Mouse (Mus musculus) brain, embryonic 18.5 days (tissue): ENCODE data around the gene Gm8180.
"Not testable (repeated sequence)": the region's sequence is repeated elsewhere in the genome, so short reads cannot be mapped to it uniquely, and the experiment has no call there.

ENCODE experiments used
- DNase-seq: peaks from one replicate; pipeline ENCODE4 v3.0.0-alpha.2; 2012; ENCODE audit warnings: low read depth, low spot score

Gm8180 gene

DNA sequence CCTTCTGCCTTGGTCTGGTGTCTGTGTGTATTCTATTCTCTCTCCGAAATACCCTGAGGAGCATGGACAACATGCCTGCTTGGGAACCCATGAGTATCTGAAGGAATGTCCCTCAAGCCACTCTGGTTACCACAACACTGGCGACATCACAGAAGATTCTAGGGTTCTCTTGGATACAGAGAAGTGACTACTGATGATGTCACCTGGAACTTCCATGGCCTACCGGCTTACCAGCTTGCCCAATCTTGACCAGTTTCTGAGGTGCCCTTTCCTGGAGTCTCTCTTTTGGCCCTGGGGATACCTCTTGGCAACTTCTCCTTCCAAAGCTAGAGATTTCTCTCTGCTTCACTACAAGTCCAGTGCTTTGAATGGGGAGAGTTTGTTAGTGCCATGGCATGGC is at the start of gene Gm8180:
TSS of gene Gm8180 (minus strand) at position 101 of the 400 bp plus-strand sequence.
- not testable (repeated sequence) for DNase-seq

- DNase-seq = not testable (repeated sequence)
Observed at GRCm38 (mm10) chr14:43830385-43830784, 45.8 kb upstream of the Gm8180 start.

DNA sequence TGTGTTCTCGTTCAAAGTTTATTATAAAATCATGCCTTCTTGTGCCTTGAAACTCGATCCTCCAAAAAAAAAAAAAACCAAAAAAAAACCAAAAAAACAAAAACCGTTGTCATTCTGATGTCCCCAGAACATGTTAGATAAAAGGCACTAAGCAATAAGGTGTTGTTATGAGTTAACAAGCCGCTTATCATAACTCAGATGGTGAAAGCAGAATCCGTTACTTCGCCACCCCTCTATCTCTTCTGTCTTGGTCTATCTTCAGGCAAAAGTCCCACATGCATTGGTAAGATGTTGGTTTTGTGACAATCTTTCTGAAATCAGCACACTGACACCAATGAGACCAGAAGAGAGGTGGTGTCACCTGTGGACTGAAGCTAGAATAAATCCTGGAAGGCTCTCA is 39.6 kb upstream of the Gm8180 start:
- DNase-seq = not testable (repeated sequence)

- not testable (repeated sequence) for DNase-seq
Observed at GRCm38 (mm10) chr14:43821869-43822268, 37.3 kb upstream of the Gm8180 start.

DNA sequence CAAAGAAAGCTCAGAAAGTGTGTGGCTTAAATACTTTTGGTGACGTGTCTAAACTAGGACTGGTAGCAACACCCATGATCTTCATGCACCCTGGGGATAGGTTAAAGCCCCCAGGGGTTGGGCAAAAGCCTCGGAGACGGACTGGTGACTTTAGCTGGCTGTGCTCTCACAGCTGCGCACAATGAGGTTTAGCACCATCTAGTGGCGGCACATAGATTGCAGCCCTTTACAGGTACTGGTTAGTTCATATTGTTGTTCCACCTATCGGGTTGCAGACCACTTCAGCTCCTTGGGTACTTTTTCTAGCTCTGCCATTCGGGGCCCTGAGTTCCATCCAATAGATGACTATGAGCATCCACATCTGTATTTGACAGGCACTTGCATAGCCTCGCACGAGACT is 27.9 kb upstream of the Gm8180 start:
- DNase-seq = not testable (repeated sequence)

DNA sequence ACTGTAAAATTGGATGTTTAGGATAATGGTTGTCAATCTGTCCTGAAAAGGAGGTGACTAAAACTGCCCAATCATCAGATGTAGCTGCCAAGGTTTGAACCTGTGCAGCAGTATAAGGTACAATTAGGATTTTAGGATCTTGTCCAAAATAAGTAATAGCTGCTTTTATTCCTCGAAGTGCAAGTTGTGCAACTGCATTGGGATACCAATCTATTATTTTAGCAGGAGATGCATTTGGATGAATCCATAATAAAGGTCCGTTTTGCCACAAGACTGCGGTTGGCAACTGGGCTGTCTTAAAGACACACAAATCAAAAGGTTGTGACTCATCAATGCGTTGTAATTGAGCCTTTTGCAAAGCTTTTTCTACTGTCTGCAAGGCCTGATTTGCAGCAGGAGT is 23.6 kb upstream of the Gm8180 start:
- not testable (repeated sequence) for DNase-seq

DNA sequence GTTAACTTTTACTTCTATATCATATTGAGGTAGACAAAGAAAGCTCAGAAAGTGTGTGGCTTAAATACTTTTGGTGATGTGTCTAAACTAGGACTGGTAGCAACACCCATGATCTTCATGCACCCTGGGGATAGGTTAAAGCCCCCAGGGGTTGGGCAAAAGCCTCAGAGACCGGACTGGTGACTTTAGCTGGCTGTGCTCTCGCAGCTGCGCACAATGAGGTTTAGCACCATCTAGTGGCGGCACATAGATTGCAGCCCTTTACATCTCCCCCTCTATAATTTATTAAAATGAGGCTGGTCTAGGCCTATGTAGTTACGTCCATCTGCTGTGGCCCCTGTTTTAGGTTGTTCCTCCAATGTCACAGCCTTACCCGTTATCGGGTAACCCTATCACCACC is 19.9 kb upstream of the Gm8180 start:
- DNase-seq = not testable (repeated sequence)

- not testable (repeated sequence) for DNase-seq
Observed at GRCm38 (mm10) chr14:43796905-43797470, 12.4 kb upstream of the Gm8180 start.

DNA sequence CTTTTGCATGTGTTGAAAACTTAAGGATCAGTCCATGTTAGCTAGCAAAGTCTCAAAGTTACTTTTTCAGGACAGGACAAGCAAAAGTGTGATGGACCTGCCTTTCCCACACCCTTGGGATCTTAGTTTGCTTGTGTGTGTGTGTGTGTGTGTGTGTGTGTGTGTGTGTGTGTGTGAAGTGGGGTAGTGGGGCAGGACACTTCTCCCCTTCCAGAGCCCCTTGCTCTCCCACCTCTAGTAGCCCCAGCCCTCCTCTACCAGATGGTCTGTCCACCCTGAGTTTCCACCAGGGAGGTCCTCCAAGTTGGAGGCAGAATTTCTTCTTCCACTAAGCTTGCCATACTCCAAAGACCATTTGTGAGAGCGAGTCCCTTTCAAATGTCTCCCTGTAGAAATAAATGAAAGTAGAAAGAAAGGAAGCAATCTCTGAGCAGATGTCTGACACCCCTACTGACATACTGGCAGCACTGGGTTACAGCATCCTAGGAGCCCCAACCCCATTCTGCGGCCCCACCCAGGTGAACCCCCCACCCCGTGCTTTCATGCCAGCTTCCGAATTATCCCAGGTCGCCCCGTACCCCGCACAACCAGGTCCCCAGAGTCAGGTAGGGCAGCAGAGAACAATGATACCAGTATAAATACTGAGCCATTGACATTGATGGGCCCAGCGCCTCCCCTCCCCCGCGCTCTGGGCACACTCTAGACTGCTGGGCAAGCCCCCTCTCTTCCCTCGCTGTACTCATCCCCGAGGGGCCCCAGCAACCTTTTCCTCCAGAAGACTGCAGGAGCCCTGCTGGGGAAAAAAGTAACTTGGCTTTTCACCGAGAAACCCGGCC is 11.7 kb upstream of the Gm8180 start:
- DNase-seq = no peak

DNA sequence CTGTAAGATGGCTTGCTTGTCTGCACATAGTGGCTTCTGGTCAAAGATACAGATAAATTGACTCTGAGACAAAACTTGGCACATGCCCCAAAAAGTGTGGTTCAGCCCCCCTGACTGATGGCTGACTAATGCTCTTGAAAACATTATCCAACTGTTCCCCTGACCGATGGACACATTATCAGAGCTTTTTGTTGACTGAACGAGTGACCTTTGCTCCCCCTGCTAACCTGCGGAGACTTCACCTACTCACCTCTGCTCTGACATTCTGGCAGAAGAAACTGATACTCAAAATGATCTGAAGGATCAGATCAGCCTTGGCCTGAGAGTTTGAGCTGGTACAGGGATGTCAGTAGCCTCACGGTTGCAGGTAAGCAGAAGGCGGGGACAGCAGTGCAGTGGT is 9.3 kb upstream of the Gm8180 start:
- not testable (repeated sequence) for DNase-seq

DNA sequence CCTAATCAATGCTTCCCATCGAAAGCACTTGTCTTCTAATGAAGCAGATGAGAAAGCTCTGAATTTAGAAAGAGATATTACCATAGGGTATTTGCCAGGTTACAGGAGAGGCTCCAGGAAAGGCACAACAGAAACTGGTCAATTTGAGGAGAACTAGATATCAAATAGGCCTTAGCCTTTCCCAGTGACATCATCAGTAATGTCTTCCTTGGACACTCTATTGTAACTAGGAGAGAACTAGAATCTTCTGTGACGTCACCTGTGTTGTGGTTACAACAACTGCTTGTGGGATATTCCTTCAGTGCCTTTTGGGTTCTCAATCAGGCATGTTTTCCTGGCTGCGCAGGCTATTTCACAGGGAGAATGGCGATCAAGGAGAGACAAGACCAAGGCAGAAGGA is 37.0 kb downstream of the Gm8180 start, which contains the start of gene Gm6526:
TSS of gene Gm6526 (plus strand) at position 301 of the 400 bp plus-strand sequence.
- DNase-seq = not testable (repeated sequence)
